Mouse (Mus musculus): ENCODE measurements at regions not wholly inside any gene's neighbourhood (a gene's known extent, or its start where the extent isn't known, plus 50 kb on each side); places are given as distances from the start of the nearest gene placed in this dataset.
A peak's percentile ranks its signal among the peaks of the same experiment; 100 is the strongest.
"Not testable (repeated sequence)": the region's sequence is repeated elsewhere in the genome, so short reads cannot be mapped to it uniquely, and the experiment has no call there.

DNA sequence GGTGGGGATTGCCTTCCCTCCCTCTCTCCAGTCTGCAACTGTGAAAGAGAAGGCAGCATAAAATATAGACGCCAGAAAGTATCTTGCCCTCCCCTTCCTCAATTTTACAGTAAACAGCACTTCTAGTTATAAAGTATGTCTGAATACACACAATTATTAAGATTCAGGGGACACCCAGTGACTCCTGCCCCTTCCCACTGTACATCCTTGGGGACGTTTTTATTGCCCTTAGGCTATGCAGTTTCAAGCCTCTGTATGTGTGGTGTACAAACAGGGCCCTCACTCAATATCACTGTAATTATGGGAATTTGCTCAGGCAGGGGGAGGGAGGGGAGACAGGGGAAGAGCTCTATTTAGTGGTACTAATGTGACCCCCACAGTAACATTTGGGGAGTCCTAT is 519.6 kb upstream of the Sall1 start:
- DNase-seq (ENCODE audit: low spot score in 2 of 2) = no peak

DNA sequence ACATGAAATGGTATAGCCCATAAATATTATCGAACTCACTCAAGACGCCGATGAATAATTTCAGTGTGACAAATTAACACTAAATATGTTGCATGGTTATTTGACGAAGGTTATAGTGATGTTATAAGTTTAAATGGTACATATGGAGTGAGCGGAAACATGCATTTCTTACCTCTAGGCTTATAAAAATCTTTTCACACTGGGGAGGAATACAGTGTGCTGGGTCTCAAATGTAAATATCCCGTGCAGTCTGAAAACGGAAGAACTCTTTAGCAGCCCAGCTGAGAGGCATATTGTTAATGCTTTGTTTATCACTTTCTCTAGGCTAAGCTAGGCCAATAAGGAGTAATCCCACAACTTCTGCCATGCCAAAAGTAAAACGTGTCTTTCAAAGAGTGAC is 518.6 kb upstream of the Sall1 start:
- DNase-seq (ENCODE audit: low spot score in 2 of 2) = no peak

DNA sequence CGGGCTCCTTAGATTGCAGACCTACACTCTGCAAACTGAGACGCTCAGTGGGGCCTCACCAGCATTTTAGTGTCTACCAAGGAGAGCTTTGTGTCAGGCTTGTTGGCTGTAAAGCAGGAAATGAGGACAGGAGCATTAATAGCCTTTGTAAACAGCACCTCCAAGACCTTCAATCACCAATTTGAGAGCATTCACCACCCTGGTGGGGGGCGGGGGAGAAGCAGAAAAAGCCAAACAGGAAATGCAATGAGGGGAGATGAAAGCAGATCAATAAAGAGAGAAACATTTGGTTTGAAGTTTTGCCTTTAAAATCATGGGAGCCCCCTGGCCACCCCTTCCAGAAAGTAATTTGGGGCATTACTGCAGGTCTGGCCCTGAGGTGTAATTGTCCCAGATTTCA is 497.3 kb upstream of the Sall1 start:
- DNase-seq (ENCODE audit: low spot score in 2 of 2) = no peak

DNA sequence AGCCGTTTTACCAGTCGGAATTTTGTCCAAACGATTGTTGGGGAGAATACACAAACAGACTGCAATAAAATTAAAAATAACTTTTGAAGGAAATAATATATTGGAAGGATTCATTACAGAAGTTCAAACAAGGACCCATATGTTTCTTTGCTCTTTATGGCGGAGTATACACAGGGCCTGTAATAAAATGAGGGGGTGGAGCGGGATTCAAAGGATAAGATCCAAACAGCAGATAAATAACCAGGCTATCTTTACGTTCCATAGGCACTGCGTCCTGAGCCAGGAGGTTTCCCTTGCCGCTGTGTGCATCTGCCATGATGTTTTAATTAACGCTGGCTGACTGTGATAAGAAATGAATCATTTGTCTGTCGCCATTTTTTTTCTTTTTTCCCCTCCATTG is 490.6 kb upstream of the Sall1 start:
- DNase-seq (ENCODE audit: low spot score in 2 of 2) = no peak

DNA sequence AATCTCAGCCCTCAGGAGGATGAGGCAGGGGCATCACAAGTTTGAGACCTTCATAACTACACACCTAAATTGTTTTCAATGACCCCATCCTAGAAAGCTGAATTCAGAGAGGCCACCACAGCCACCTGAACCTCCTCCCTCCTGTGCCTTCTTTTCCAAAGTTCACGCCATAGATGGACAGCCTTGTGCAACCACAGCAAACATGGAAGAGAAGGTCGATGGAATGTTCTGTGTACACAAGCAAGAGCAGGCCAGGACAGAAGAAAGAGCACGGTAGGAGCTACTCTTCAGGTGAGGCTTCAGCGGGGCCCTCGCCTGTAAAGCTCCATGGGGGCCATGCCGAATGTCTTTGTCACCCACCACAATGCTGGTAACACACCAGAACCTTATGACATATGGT is 481.1 kb upstream of the Sall1 start:
- DNase-seq (ENCODE audit: low spot score in 2 of 2) = no peak

DNA sequence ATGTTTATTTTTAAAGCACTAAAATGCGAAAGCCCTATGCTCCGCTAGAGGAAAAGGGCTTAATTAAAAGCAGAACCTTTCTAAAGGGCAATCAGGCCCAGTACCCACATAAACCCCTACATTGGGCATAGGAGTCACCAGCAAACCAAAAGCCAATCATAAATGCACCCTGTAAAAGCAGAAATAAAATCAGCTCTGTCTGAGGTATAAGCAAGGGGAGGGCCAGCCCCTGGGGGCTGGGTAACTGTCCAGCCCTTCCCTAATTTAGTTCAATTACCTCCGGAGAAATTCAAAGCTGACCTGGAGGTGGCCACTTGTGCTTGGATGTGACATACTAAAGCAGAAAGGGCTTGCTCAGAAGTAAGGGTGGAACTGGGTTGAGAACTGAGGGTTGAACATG is 479.4 kb upstream of the Sall1 start:
- no peak for DNase-seq (ENCODE audit: low spot score in 2 of 2)

DNA sequence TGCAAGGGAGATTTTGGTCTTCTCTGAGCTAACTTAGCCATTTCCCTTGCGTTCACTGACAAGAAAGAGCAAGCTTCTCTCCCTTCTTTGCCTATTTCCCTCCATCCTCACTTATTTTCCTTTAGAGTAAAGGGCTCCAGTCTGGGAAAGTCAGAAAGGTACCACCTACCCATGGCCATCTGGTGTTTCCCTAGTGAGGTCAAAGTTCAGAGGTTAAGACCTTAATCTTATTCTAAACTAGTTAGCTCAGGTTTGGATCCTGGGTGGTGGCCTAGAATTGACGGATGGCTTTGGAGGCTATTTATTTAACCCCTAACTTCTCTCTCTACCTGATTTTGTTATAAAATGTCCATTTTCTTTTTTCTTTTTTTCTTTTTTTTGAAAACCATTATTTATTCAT is 472.6 kb upstream of the Sall1 start:
- DNase-seq (ENCODE audit: low spot score in 2 of 2) = no peak

DNA sequence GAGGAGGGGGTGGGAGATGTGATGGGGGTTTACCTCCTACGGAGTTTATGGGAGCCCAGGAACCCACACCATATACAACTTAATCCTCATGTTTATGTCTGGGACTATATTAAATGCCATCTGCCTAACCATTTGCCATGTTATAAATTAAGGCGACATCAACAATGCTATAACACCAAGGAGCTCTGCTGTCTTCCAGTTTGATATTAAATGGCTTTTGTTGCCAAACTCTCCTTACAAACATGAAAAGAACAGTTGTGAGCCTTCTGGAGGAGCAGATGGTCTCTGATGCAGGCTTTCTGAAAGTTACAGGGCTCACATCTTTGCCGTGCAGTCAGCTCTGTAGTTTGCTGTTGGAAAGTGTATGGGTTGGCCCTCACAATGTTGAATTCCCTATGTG is 470.3 kb upstream of the Sall1 start:
- peak; percentile 6 to 10 for DNase-seq (ENCODE audit: low spot score in 2 of 2)

DNA sequence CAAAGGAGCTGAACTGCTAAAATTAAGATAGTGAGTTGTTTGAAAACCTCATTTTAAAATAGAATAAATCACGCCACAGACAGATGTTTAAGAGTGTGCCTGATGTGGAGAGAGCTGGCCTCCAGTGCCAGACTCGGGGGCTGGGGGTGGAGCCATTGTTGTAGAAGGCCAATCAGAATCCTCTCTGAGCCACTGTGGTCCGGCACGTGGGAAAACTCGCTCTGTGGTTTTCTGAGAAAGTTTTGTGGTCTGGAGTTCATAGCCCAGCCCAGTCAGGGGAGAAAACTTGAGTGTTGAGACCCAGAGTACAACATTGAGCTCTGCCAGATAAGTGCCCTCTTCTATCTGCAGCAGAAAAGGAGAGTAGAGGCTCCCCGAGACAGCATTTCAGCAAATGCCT is 463.7 kb upstream of the Sall1 start:
- no peak for DNase-seq (ENCODE audit: low spot score in 2 of 2)

DNA sequence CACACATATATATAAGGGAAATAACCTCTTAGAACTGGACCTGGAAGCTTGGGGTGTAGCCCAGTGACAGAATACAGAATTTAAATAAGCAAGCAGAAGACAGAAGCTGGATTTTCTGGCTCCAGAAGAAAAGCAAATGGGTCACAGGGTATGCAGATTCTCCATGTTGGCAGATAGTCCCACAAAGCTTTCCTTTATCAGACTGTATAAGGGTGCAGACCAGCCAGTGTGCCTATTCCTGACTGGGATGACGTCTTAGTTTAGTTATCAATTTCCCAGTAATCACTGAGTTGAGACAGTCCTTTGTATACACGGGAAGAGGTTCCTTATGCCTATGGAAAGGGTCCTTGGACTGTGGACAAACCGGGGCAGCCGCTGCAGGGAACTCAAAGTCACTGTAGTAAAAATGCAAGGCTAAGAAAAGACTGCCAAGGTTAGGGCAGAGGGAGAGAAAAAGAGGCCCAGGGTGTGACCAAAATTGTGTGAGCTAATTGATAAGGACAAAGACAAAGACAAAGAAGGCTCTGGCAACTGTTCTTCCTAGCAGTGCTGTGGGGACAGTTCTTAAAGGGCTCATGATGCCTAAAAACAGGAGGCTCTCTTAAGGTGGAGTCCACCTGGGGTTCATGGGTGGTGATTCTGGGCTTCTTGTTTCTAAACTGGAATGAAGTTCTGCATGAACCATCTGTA is 459.7 kb upstream of the Sall1 start:
- DNase-seq (ENCODE audit: low spot score in 2 of 2) = no peak

DNA sequence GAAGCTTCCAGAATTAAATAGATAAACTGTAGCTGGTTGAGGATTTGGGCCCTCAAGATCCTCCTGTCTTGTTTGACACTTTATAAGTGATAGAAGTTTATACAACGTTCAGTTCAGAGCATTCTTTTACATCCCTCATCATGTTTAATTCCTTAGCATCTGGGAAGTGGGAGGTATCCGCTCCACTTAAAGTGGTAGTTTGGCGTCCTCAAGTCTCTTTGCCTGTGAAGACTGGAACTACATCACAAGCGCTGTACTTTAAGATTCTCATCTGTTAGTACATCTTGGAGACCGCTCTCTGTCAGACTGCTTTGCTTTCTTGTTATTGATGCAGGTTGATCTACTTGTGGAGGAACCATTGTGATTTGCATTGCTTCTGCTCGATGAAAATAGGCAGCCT is 459.1 kb upstream of the Sall1 start:
- no peak for DNase-seq (ENCODE audit: low spot score in 2 of 2)

DNA sequence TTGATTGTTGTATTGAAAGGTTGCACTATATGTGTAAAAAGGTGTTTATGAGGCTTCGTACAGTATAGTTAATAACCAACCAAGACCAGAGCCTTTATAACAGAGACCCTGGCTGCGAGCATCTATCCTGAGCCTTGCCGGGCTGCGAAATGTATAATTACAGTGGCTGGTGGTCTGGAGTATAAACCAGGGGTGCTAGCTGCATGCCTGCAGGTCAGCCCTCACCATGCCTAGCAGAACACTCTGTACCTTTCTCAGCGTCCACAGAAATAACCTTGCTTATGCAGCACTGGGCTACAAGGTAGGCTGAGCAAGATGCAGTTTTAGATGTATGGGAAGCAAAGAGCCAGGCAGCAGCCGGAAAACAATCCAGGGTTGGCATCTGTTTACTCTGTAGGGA is 457.8 kb upstream of the Sall1 start:
- no peak for DNase-seq (ENCODE audit: low spot score in 2 of 2)

DNA sequence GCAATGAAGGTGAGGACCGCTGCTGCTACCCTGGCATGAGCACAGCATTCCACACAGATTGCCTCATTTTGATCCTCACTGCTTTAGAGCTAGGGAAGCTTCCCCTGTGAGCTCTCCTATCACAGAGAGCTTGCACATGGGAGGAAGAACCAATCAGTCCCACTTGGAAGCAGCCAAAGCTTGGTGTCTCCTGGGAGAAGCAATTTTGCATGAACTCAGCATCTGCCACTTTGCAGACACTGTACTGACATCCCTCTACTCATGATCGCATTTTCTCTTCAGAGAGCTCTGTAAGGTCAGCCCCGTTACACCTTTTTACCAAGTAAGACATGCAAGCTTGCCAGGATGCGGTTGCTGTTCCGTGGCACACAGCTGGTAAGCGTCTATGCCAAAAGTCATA is 455.9 kb upstream of the Sall1 start:
- DNase-seq (ENCODE audit: low spot score in 2 of 2) = no peak

DNA sequence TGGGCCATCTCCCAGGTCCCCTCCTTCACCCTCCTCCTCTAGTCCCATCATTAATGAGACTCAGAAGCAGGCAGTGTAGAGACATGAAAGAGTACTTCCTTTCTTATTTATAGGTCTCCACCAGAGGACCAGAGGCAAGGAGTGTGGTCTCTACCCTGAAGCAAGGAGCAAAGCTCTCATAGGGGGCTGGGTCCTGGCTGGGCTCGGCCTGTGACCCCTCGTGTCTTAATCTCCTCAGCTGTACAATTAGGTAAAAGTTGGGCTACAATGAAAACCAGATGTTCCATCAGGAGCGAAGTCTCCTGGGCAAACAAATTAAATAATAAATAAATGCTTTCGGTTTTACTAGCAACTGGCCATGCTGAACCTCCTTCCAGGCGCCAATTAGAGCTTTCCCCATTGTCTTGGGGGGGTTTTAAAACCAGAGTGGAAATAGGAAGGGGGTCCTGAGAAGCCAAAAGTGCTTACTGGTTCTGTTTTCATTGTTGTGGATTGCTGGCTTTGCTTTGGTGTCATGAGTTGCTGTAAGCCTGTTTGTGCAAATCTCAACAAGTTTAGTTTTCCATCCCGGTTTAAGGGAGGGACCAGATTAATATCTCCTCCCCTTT is 454.2 kb upstream of the Sall1 start:
- no peak for DNase-seq (ENCODE audit: low spot score in 2 of 2)

DNA sequence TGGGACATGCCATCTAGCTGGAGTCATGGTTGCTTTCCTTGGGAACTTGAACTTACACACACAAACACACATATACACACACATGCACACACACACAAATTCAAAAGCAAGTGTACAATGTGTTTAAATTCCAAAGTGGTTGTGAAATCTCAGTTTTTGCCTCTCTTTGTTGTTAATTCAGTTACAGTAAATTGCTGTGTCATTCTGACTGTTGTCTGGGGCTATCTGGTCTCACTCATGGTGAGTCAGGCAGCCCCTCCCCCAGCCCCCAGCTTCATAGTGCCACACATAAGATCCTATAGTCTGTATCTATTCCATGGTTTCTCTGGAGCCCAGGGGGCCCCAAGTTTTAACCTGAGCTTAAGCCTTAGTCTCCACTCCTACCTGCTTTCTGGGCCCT is 448.4 kb upstream of the Sall1 start:
- no peak for DNase-seq (ENCODE audit: low spot score in 2 of 2)

DNA sequence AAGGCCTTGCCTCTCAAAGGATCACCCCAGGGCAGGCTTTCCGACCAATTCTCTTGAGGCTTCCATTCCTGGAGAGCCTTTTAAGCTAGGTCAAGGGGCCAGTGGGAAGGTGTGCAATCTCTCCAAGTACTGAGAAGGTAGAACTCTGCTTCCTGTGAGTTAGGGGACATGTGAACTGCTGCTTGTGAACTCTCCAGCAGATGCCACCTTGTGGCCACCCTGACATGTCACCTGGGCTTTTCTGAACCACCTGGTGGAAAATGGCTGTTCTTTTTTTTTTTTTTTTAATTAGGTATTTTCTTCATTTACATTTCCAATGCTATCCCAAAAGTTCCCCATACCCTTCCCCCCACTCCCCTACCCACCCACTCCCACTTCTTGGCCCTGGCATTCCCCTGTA is 438.5 kb upstream of the Sall1 start:
- DNase-seq (ENCODE audit: low spot score in 2 of 2) = not testable (repeated sequence)

DNA sequence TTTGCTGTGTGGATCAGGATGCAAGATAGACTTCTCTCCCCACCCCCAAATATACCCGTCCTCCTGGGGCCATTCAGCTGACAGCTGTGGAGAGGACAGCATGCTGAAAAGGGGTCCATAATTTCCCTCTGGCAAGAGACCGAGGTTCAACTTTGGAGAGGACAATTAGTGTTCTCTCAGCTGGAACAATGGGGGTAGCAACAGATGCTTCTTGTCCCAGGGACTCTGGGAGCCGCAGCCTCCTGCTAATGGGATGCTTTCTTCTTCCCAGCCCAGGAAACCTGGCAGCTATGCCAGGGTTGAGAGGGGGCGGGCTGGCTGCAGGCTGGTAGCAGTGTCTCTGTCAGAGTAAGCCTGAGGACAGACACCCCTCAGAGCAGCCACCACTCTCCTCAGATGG is 433.0 kb upstream of the Sall1 start:
- DNase-seq (ENCODE audit: low spot score in 2 of 2) = no peak

DNA sequence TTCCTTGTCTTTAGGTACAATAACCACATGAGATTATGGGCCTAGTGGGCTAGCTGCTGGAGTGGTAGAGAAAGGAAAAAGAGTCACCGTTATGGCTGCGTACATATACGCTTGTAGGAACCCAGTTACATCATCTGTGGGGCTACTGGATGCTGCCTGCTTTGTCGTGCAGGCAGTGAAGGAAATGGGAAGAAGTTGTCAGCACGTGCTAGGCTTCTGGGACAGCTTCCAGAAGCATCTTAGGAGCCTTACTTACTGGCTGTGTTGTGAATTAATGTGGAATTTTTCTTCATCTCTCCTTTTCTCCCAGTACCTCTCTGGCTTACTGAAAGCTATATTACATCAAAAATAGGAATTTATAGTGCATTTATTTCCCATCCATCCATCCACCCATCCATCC is 427.2 kb upstream of the Sall1 start:
- DNase-seq (ENCODE audit: low spot score in 2 of 2) = no peak

DNA sequence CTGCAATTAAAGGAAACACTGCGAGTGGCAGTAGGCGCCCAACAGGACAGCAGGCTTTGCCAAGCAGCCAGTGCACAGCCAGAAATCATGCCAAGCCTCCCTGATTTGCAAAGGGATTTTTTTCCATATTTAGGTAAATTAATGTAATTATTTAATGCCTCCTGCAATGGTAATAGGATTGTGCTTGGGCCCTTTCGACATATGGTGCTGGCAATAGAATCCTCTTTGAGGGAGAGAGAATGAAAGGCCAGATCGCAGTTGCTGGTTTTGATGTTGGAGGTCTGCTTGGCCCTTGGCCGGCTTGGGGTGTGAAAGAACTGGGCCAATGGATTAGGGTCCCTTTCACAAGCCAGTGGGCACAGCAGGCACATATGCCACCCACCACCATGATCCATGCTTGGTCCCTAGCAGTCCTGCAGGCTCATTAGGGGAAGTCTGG is 424.8 kb upstream of the Sall1 start:
- DNase-seq (ENCODE audit: low spot score in 2 of 2) = no peak

DNA sequence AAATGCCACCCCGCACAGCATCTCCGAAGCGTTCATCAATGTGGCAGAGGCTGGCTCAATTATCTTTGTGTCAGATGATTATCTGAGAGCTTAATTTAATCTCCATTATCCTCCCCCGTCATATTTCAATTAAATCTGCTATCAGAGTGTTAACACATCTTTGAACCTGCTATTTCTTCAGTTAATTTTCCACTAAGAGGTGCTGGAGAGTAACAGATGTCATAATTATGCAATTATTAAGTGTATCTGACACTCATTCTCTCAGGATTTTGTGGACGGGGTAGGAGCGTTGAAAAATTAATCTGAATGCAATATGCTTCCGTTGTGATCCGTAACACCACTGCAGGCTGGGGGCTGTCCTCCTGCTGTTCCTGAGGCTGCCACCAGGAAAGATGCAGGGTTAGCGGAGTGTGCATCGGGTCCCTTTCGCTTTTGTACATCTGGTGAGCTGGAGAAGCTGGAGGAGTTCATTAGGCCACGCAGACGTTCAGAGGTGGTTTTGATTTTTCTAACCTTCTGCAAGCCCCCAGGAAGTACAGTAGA is 421.3 kb upstream of the Sall1 start:
- no peak for DNase-seq (ENCODE audit: low spot score in 2 of 2)

DNA sequence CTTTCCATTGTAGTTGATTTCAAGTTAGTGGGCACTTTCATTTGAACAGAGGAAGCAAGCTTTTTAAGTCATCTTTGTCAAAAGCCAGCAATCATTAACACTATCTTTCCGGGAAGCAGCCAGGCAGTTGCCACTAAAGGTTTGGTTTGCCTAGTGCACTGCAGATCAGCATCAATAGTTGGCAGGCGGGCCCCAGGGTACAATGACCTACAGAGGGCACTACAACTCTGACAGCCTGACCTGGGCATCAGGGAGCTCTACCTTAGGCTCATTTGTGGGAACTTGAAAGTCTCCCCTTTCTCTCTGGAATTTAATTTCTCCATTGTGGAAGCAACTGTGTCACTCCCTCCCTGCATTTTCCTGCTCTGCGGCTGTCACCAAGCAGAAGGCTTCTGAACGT is 412.6 kb upstream of the Sall1 start:
- no peak for DNase-seq (ENCODE audit: low spot score in 2 of 2)

DNA sequence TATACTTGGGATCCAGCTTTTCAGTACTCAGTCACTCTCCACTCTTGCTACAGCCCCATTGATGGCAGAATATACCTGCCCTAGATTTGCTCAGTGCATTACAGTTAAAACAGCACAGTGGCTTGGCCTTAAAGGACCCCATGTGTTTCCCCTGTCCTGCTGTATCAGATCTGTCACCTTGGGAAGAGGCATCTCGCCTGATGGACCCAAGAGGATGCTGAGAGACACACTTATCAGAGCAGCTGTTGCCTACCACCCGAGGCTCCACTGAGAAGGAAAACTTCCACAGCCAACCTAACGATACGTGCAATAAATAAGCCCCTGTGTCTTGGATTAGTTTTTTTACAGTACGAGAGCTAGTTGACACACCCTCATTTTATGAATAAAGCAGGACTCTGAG is 411.8 kb upstream of the Sall1 start:
- no peak for DNase-seq (ENCODE audit: low spot score in 2 of 2)

DNA sequence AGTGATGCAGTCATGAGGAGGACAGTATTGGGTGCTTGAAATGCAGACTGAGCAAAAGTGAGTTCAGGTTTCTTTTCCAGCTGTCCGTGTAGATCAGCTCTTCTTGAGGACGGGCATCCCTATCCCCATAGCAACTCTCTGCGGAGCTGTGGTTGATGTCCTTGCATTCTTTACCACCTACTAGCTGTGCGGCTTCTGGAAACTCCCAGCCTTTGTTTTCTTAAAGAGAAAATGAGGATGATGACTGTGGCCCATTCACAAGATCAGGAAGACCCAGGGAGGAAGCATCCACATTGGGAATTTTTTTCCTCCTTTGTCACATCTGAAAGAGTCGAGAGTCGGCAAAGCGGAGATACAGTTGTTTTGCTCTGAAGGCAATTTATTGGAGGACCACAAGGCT is 410.2 kb upstream of the Sall1 start:
- DNase-seq (ENCODE audit: low spot score in 2 of 2) = no peak

DNA sequence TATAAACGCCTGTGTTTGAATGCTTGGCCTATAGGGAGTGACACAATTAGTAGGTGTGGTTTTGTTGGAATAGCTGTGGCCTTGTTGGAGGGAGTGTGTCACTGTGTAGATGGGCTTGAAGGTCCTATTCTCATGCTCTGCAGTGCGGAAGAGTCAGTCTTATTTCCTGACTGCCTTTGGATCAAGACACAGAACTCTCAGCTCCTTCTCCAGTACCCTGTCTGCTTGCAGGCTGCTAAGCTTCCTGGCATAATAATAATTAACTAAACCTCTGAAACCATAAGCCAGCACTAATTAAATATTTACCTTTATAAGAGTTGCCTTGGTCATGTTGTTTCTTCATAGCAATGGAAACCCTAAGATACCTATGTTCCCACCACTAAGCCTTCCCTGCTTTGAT is 409.8 kb upstream of the Sall1 start:
- no peak for DNase-seq (ENCODE audit: low spot score in 2 of 2)

All from frontal cortex, postnatal 14 days (tissue).